Mouse (Mus musculus) midbrain, embryonic 11.5 days (tissue): Measurements from ENCODE around the gene Nceh1. TPM values are rescaled to one million over a fixed set of nuclear protein-coding genes. Genes with fewer than 3 reads are reported as not detected.
A peak's percentile ranks its signal among the peaks of the same experiment; 100 is the strongest.
"Not testable (repeated sequence)": the region's sequence is repeated elsewhere in the genome, so short reads cannot be mapped to it uniquely, and the experiment has no call there.

Source experiments
- ATAC-seq: fragments of 200-750 bp; cut with Nextera tagmentation; 2 replicates; pipeline ENCODE4 v1.8.0; 2017; ENCODE audit warnings: moderate TSS enrichment, moderate library complexity; ENCODE audit not compliant: low FRiP score
- DNase-seq: peaks from one replicate; pipeline ENCODE4 v3.0.0; 2015; ENCODE audit warnings: low spot score; ENCODE audit errors: missing footprints
- H3K27ac ChIP-seq: fragments of 300-500 bp; sonication (generic); 2 replicates; pipeline ENCODE4 v1.5.1; 2014; ENCODE audit warnings: low read depth, low read length
- H3K27me3 ChIP-seq: fragments of 300-500 bp; sonication (generic); 2 replicates; pipeline ENCODE4 v1.6.1; 2014; ENCODE audit warnings: mild to moderate bottlenecking, low read length, moderate library complexity, mixed read lengths; ENCODE audit not compliant: control insufficient read depth, insufficient read depth
- H3K36me3 ChIP-seq: fragments of 300-500 bp; sonication (generic); 2 replicates; pipeline ENCODE4 v1.6.1; 2014; ENCODE audit warnings: mild to moderate bottlenecking, low read length, moderate library complexity, mixed read lengths; ENCODE audit not compliant: control insufficient read depth, insufficient read depth
- H3K4me1 ChIP-seq: fragments of 300-500 bp; sonication (generic); 2 replicates; pipeline ENCODE4 v1.6.1; 2014; ENCODE audit warnings: low read length; ENCODE audit not compliant: control insufficient read depth, insufficient read depth
- H3K4me2 ChIP-seq: fragments of 300-500 bp; sonication (generic); 2 replicates; pipeline ENCODE4 v1.6.1; 2014; ENCODE audit warnings: mild to moderate bottlenecking, moderate library complexity
- H3K4me3 ChIP-seq: fragments of 300-500 bp; sonication (generic); 2 replicates; pipeline ENCODE4 v1.5.1; 2014; ENCODE audit warnings: low read depth, low read length
- H3K9ac ChIP-seq: fragments of 300-500 bp; sonication (generic); 2 replicates; pipeline ENCODE4 v1.6.1; 2014; ENCODE audit warnings: low read length
- H3K9me3 ChIP-seq: fragments of 300-500 bp; sonication (generic); 2 replicates; pipeline ENCODE4 v1.6.1; 2016; ENCODE audit warnings: low read length; ENCODE audit not compliant: control insufficient read depth
- WGBS: fragments of 180-500 bp; shearing (Covaris S2); extraction: QIAGEN DNeasy Blood & Tissue Kit; methylation state at CpG from one replicate; pipeline ENCODE4 v1.1.7; 2014; 5-methylcytosine and 5-hydroxymethylcytosine counted together
- polyA plus RNA-seq: library from polyadenylated mRNA; unstranded; fragments of >200 nt; fragmentation: Nextera tagmentation; extraction: Ambion mirVana; gene quantifications from 2 replicates; pipeline ENCODE4 v1.2.1, GENCODE M21; 2014

Gene Nceh1
- polyA plus RNA-seq, 1 experiment from 2014 or later, result 4.1 TPM

DNA sequence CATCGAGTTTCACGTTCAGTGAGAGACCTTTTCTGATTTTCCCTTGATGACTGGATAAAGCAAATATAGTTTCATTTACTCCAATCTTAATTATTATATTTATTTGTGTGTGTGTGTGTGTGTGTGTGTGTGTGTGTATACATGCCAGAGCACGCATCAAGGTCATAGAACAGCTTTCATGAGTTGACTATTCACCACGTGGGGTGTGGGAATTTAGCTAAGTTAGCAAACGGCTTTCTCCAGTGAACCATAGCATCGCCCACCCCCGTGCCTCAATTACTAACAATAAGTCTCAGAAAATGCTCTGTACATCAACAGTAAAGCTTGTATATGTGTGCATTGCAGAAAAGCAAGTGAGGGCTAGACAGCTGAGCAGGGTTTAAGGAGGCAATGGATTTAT is 101.0 kb downstream of the Nceh1 start:
- WGBS, result 44% methylated on average over 7 of the region's 7 CpGs

DNA sequence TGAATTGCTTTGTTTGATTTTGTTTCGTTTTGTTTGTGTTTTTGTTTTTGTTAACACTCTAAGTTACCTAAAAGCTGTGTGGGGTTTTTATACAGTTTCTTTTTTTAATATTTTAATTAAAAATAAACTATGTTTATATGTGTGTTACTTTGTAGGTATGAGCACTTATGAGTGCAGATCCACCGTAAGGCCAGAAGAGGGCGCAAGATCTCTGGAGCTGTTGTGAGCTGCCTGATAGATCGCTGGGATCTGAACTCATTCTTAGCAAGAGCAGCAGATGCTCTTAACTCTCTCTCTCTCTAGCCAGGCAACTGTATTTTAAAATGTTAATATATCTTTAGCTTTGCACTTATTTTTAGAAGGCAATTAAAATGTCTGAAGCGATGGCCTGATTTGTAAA is 101.5 kb downstream of the Nceh1 start:
- Histone ChIP-seq H3K4me3 (no peak overlapping the region), H3K36me3 (no peaks in the 10 kb centered on the region), H3K9ac (no peak overlapping the region), H3K4me1 (peaks cover 5% of the 10 kb centered on the region; the same call in 1 of the 2 replicates), H3K27me3 (peaks cover 3% of the 10 kb centered on the region; the same call in 1 of the 2 replicates), H3K4me2 (no peak overlapping the region), H3K27ac (no peak overlapping the region), H3K9me3 (no peaks in the 10 kb centered on the region)
- WGBS, result 90% methylated on average over 5 of the region's 5 CpGs
- DNase-seq (no peak), ATAC-seq (no peak)

More for the DNA sequence above, 101.0 kb downstream of the Nceh1 start:
- no peak overlapping the region for H3K4me3 ChIP-seq
- peak overlapping the region; percentile 54 for H3K4me2 ChIP-seq
- ATAC-seq, result peak; percentile 25
- H3K27me3 ChIP-seq, result peaks cover 3% of the 10 kb centered on the region; the same call in 1 of the 2 replicates
- H3K4me1 ChIP-seq, result peaks cover 5% of the 10 kb centered on the region; the same call in 1 of the 2 replicates
- DNase-seq, result peak; percentile 89
- H3K27ac ChIP-seq, result no peak overlapping the region
- no peaks in the 10 kb centered on the region for H3K9me3 ChIP-seq
- no peak overlapping the region for H3K9ac ChIP-seq
- no peaks in the 10 kb centered on the region for H3K36me3 ChIP-seq

DNA sequence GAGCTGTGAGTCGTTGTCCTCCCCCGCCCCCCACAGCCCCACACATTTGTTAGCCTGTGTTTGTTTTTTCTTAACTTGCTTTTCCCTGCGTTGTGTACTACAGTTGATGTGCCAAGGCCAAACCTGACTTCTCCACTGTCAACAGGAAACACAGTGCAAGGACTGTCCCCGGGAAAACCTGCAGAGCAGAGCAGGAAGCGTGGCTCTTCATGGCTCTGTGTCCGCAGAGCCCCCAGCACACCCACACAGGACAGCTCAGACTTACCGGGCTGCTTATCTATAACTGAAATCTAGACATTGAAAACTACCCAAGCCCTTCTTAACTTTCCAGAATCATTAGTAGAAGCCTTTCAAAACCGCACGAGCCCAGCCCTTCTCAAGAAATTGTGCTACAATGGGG is 102.3 kb downstream of the Nceh1 start:
- Histone ChIP-seq H3K4me1 (peaks cover 5% of the 10 kb centered on the region; the same call in 1 of the 2 replicates), H3K27me3 (peaks cover 3% of the 10 kb centered on the region; the same call in 1 of the 2 replicates), H3K9ac (no peak overlapping the region), H3K4me3 (no peak overlapping the region), H3K27ac (no peak overlapping the region), H3K4me2 (no peak overlapping the region), H3K9me3 (no peaks in the 10 kb centered on the region), H3K36me3 (no peaks in the 10 kb centered on the region)
- ATAC-seq (no peak), DNase-seq (no peak)
- whole genome bisulfite sequencing, result 85% methylated on average over 9 of the region's 9 CpGs

DNA sequence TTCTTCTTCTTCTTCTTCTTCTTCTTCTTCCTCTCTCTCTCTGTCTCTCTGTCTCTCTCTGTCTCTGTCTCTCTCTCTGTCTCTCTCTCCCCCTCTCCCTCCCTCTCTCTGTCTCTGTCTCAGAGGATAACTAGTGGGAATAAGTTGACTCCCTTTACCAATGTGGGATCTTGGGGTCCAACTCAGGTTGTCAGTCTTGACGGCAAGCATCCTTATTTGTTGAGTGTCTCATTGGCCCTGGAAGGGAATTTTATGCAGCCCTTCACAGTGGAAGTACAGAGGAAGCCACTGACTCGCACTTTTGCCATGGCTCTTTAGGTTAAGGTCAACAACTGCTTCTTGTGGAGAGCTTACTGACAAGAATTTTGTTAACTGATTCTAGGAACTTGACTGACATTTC is 105.5 kb downstream of the Nceh1 start:
- Histone ChIP-seq H3K27ac (no peak overlapping the region), H3K4me3 (no peak overlapping the region), H3K36me3 (no peaks in the 10 kb centered on the region), H3K4me2 (no peak overlapping the region), H3K27me3 (no peaks in the 10 kb centered on the region), H3K9ac (no peak overlapping the region), H3K4me1 (peaks cover 3% of the 10 kb centered on the region; the same call in 1 of the 2 replicates), H3K9me3 (no peaks in the 10 kb centered on the region)
- ATAC-seq (no peak), DNase-seq (peak; percentile 69)
- WGBS, result 72% methylated on average over 2 of the region's 2 CpGs

DNA sequence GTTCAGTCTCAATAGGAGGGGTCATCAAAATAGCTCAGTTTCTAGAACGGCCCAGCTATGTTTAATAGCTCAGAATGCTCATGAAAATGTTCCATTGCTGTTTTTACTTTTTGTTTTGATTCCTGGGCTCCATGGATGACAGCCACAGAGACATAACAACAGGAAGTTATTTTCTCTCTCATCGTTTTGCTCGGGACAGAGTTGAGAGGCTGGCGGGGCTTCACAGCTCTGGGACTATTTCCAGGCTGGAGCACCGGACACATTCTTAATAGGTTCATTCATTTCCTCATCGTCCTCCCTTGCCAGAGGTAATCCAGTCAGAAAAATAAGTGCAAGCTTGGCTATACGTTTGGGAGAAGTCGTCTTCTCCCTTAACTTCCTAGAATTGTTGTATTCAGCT is 106.1 kb downstream of the Nceh1 start:
- Histone ChIP-seq H3K4me2 (no peak overlapping the region), H3K9ac (no peak overlapping the region), H3K27me3 (no peaks in the 10 kb centered on the region), H3K9me3 (no peaks in the 10 kb centered on the region), H3K36me3 (no peaks in the 10 kb centered on the region), H3K27ac (no peak overlapping the region), H3K4me1 (no peaks in the 10 kb centered on the region), H3K4me3 (no peak overlapping the region)
- DNase-seq (peak; percentile 44), ATAC-seq (no peak)
- WGBS, result 80% methylated on average over 8 of the region's 8 CpGs

DNA sequence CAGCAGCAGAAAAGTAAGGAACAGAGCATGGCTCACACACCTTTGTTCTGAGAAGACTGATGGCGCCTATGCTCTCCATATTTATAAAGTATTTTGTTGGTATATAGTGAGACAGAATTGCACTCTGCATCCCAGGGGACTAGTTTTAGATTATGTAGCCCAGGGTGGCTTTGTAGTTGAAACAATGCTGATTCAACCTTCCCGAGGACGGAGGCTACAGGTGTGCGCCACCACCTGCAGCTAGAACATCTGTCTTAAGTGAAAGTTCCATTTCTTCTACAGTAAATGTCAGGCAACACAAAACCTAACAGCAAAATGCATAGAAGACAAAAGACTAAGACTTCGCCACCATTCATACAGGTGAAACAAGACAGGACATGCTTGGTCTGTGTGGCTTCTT is 107.5 kb downstream of the Nceh1 start:
- DNase-seq (no peak), ATAC-seq (no peak)
- Histone ChIP-seq H3K9me3 (no peaks in the 10 kb centered on the region), H3K4me2 (no peak overlapping the region), H3K4me3 (no peak overlapping the region), H3K27ac (no peak overlapping the region), H3K9ac (no peak overlapping the region), H3K36me3 (no peaks in the 10 kb centered on the region), H3K27me3 (no peaks in the 10 kb centered on the region), H3K4me1 (no peaks in the 10 kb centered on the region)
- WGBS, result 86% methylated on average over 5 of the region's 5 CpGs

DNA sequence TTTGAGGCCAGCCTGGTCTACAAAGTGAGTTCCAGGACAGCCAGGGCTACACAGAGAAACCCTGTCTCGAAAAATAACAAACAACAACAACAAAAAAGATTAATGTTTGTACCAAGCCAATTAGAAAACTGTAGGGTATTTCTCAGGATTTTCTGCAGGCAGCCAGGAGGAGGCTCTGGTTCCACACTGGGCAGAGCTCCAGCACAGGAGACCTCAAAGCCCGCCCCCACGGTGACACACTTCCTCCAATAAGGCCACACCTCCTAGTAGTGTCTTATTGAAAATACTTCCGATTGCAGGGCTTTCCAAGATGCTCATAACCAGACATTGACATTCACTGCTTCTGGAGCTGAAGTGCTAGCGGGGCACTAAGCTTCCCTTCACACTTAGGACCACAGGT is 108.2 kb downstream of the Nceh1 start:
- not testable (repeated sequence) for H3K27me3 ChIP-seq, H3K4me1 ChIP-seq, DNase-seq, H3K36me3 ChIP-seq, H3K4me2 ChIP-seq, H3K4me3 ChIP-seq, H3K27ac ChIP-seq, H3K9me3 ChIP-seq, ATAC-seq, H3K9ac ChIP-seq
- 89% methylated on average over 5 of the region's 5 CpGs for whole genome bisulfite sequencing

DNA sequence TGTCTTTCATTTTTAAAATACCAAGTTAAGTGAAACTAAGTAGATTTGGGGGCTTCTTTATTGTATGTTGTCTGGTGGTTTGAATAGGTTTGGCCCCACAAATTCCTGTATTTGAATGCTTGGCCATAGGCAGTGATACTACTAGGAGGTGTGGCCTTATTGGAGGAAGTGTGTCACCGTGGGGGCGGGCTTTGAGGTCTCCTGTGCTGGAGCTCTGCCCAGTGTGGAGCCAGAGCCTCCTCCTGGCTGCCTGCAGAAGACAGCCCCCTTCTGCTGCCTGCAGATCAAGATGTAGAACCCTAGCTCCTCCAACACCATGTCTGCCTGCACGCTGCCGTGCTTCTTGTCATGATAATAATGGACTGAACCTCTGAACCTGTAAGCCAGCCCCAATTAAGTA is 108.6 kb downstream of the Nceh1 start:
- H3K9ac ChIP-seq, H3K9me3 ChIP-seq, H3K36me3 ChIP-seq, H3K4me1 ChIP-seq, ATAC-seq, H3K27me3 ChIP-seq, DNase-seq, H3K27ac ChIP-seq, H3K4me2 ChIP-seq, H3K4me3 ChIP-seq: not testable (repeated sequence)
- WGBS, result 89% methylated on average over 4 of the region's 4 CpGs

DNA sequence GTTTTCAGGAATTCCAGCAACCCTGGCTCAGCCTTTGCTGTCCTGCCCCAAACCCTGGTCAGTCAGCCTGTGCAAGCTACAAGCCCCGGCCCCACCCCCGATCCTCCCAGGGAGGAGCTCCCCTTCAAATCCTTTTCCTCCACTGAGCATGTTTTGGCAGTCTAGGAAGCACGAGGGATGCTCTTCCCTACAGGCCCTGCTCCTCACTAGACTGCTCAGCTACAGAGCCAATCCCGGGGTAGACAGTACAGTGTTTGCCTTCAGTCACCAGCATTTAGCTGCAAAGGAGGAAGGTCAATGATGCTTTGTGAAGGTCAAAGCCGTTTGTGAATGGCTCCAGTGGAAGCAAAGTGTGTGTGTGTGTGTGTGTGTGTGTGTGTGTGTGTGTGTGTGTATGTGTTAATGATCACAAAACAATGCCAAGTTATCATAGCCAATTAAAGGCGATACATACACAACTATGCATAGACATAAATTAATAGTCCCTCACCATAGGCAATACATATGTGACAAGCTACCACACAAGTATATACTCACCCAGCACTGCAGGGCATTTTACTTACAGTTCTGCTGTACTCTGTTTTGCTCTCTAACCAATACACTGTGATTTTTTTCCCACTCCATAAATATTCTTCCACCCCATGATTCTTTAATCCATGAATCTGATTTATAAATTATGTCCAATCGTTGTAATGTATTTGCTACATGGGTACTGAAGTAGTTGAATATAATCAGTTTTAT is 111.0 kb downstream of the Nceh1 start:
- Histone ChIP-seq H3K4me1 (no peaks in the 10 kb centered on the region), H3K4me2 (no peak overlapping the region), H3K9ac (no peak overlapping the region), H3K27ac (no peak overlapping the region), H3K9me3 (no peaks in the 10 kb centered on the region), H3K27me3 (no peaks in the 10 kb centered on the region), H3K4me3 (no peak overlapping the region), H3K36me3 (no peaks in the 10 kb centered on the region)
- ATAC-seq (no peak), DNase-seq (no peak)
- 61% methylated on average over 7 of the region's 7 CpGs for WGBS
